Mouse (Mus musculus): ENCODE results near the gene Trim44. TPM values are rescaled to one million over a fixed set of nuclear protein-coding genes. Genes with fewer than 3 reads are reported as not detected.

The Trim44 gene
- polyA plus RNA-seq, 1 experiment from 2014 or later = 48.4 TPM

DNA sequence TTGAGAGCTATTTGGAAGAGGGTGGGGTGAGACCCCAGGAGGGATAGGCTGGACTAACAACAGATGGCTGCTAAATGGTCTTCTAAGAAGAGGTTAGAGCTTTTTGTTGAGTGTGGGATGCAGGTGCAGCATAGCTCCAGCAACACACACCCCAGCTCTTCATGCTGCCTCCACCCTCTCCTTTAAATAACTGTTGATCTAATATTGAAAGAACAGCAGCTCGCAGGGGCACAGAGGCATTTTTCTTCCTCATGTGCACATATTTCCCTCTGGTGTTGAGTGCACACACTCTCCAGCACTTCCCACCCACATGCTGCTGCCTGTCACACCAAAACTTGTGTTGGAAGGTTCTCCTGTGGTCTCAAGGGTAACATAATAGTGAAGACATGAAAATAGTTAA, 114.4 kb downstream of the Trim44 start:
- H3K4me3 ChIP-seq (ENCODE audit: low read depth, low read length) = no peak overlapping the region
- no peaks in the 10 kb centered on the region for H3K9me3 ChIP-seq (ENCODE audit: control insufficient read depth, low read length)

DNA sequence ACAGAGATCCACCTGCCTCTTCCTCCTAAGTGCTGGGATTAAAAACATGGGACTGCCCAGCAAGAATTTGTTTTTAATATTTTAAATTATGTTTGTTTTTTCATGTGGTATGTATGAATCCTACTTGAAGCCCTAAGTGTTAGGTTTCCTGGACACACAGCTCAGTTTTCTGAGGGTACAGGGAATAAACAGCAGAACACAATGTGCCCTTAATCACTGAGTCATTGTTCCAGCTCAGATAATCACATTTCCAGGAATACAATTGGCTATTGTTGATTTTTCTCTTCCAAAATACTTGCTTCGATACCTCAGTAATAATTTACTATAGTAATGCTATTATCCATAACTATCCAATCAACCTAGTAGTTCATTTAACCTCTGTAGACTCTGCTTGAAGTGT, 115.6 kb downstream of the Trim44 start:
- H3K4me3 ChIP-seq (ENCODE audit: low read depth, low read length) = no peak overlapping the region
- H3K9ac ChIP-seq (ENCODE audit: low read length) = no peak overlapping the region
- DNase-seq (ENCODE audit: low spot score) = no peak
- no peak overlapping the region for H3K27ac ChIP-seq (ENCODE audit: low read depth, low read length)
- H3K27me3 ChIP-seq (ENCODE audit: control insufficient read depth, insufficient read depth, low read length) = no peaks in the 10 kb centered on the region
- no peak overlapping the region for H3K4me2 ChIP-seq (ENCODE audit: low read depth)
- no peaks in the 10 kb centered on the region for H3K36me3 ChIP-seq (ENCODE audit: control insufficient read depth, insufficient read depth, low read length)
- WGBS = 73% methylated on average over 1 of the region's 1 CpGs
- no peaks in the 10 kb centered on the region for H3K4me1 ChIP-seq (ENCODE audit: control insufficient read depth, insufficient read depth, low read length)
- no peak for ATAC-seq (ENCODE audit: insufficient read depth, low FRiP score, low TSS enrichment)
- no peaks in the 10 kb centered on the region for H3K9me3 ChIP-seq (ENCODE audit: control insufficient read depth, low read length)

More for the DNA sequence above, 114.4 kb downstream of the Trim44 start:
- WGBS = 64% methylated on average over 1 of the region's 1 CpGs
- DNase-seq (ENCODE audit: low spot score) = no peak
- Histone ChIP-seq H3K27me3 (ENCODE audit: control insufficient read depth, insufficient read depth, low read length) (no peaks in the 10 kb centered on the region), H3K4me2 (ENCODE audit: low read depth) (no peak overlapping the region), H3K4me1 (ENCODE audit: control insufficient read depth, insufficient read depth, low read length) (no peaks in the 10 kb centered on the region), H3K36me3 (ENCODE audit: control insufficient read depth, insufficient read depth, low read length) (no peaks in the 10 kb centered on the region), H3K9ac (ENCODE audit: low read length) (no peak overlapping the region), H3K27ac (ENCODE audit: low read depth, low read length) (no peak overlapping the region)
- no peak for ATAC-seq (ENCODE audit: insufficient read depth, low FRiP score, low TSS enrichment)

DNA sequence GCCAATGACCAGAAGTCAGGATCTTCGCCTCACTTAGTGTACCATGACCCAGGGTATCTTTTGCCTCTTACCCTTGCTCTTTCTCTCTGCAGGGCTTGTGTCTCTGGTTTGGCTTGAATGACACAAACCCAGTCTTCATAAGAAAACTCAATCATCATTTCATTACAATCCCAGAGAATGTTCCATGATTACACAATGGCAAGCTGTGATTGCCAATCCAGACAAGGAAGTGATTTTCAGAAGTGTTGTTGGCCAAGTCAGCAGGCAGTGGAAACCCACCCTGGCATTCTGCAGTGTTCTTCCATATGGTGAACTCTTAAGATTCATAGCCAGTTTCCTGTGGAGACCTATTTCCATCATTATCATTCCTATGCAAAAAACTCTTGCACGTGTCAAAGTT, 116.1 kb downstream of the Trim44 start:
- H3K4me1 ChIP-seq (ENCODE audit: control insufficient read depth, insufficient read depth, low read length) = no peaks in the 10 kb centered on the region
- H3K9me3 ChIP-seq (ENCODE audit: control insufficient read depth, low read length) = no peaks in the 10 kb centered on the region
- no peaks in the 10 kb centered on the region for H3K27me3 ChIP-seq (ENCODE audit: control insufficient read depth, insufficient read depth, low read length)
- ATAC-seq (ENCODE audit: insufficient read depth, low FRiP score, low TSS enrichment) (no peak), DNase-seq (ENCODE audit: low spot score) (no peak)
- H3K4me3 ChIP-seq (ENCODE audit: low read depth, low read length) = no peak overlapping the region
- no peak overlapping the region for H3K9ac ChIP-seq (ENCODE audit: low read length)
- H3K36me3 ChIP-seq (ENCODE audit: control insufficient read depth, insufficient read depth, low read length) = no peaks in the 10 kb centered on the region
- no peak overlapping the region for H3K4me2 ChIP-seq (ENCODE audit: low read depth)
- H3K27ac ChIP-seq (ENCODE audit: low read depth, low read length) = no peak overlapping the region
- 79% methylated on average over 2 of the region's 2 CpGs for WGBS

GRCm38 (mm10) chr2:102290041-102290440, 117.6 kb downstream of the Trim44 start:
- WGBS = 59% methylated on average over 5 of the region's 5 CpGs
- DNase-seq (ENCODE audit: low spot score) (peak; percentile 60), ATAC-seq (ENCODE audit: insufficient read depth, low FRiP score, low TSS enrichment) (no peak)

GRCm38 (mm10) chr2:102288676-102289075, 119.0 kb downstream of the Trim44 start:
- no peaks in the 10 kb centered on the region for H3K9me3 ChIP-seq (ENCODE audit: control insufficient read depth, low read length)
- no peaks in the 10 kb centered on the region for H3K27me3 ChIP-seq (ENCODE audit: control insufficient read depth, insufficient read depth, low read length)
- WGBS = 94% methylated on average over 5 of the region's 5 CpGs
- DNase-seq (ENCODE audit: low spot score) (no peak), ATAC-seq (ENCODE audit: insufficient read depth, low FRiP score, low TSS enrichment) (no peak)
- H3K27ac ChIP-seq (ENCODE audit: low read depth, low read length) = no peak overlapping the region
- H3K4me2 ChIP-seq (ENCODE audit: low read depth) = no peak overlapping the region
- no peak overlapping the region for H3K4me3 ChIP-seq (ENCODE audit: low read depth, low read length)
- no peak overlapping the region for H3K9ac ChIP-seq (ENCODE audit: low read length)
- no peaks in the 10 kb centered on the region for H3K36me3 ChIP-seq (ENCODE audit: control insufficient read depth, insufficient read depth, low read length)
- H3K4me1 ChIP-seq (ENCODE audit: control insufficient read depth, insufficient read depth, low read length) = no peaks in the 10 kb centered on the region

More at GRCm38 (mm10) chr2:102290041-102290440, 117.6 kb downstream of the Trim44 start:
- Histone ChIP-seq H3K27me3 (ENCODE audit: control insufficient read depth, insufficient read depth, low read length) (no peaks in the 10 kb centered on the region), H3K9me3 (ENCODE audit: control insufficient read depth, low read length) (no peaks in the 10 kb centered on the region), H3K27ac (ENCODE audit: low read depth, low read length) (no peak overlapping the region), H3K4me1 (ENCODE audit: control insufficient read depth, insufficient read depth, low read length) (no peaks in the 10 kb centered on the region), H3K4me2 (ENCODE audit: low read depth) (no peak overlapping the region), H3K9ac (ENCODE audit: low read length) (no peak overlapping the region), H3K4me3 (ENCODE audit: low read depth, low read length) (no peak overlapping the region), H3K36me3 (ENCODE audit: control insufficient read depth, insufficient read depth, low read length) (no peaks in the 10 kb centered on the region)

DNA sequence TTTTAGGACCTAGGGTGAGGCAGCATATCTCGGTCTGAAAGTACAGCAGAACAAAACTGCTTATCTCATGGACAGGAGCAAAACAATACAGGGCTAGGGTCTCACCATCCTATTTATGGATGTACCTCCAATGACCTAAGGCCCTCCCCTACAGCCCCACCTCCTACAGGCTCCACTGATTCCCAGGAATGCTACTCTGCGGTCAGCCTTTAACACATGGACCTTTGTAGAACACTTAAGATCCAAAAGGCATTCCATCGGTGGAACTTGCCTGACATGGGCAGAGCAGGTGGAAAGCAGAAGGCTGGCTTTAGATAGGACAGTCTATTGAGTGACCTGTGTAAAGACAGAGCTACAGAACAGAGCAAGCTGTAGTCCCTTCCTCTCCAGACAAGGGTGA, 120.3 kb downstream of the Trim44 start:
- WGBS = 78% methylated on average over 3 of the region's 3 CpGs
- H3K27me3 ChIP-seq (ENCODE audit: control insufficient read depth, insufficient read depth, low read length) = no peaks in the 10 kb centered on the region
- DNase-seq (ENCODE audit: low spot score) (no peak), ATAC-seq (ENCODE audit: insufficient read depth, low FRiP score, low TSS enrichment) (no peak)
- H3K4me2 ChIP-seq (ENCODE audit: low read depth) = no peak overlapping the region
- H3K4me3 ChIP-seq (ENCODE audit: low read depth, low read length) = no peak overlapping the region
- H3K27ac ChIP-seq (ENCODE audit: low read depth, low read length) = no peak overlapping the region
- H3K9ac ChIP-seq (ENCODE audit: low read length) = no peak overlapping the region
- no peaks in the 10 kb centered on the region for H3K4me1 ChIP-seq (ENCODE audit: control insufficient read depth, insufficient read depth, low read length)
- H3K9me3 ChIP-seq (ENCODE audit: control insufficient read depth, low read length) = no peaks in the 10 kb centered on the region
- H3K36me3 ChIP-seq (ENCODE audit: control insufficient read depth, insufficient read depth, low read length) = no peaks in the 10 kb centered on the region

GRCm38 (mm10) chr2:102282081-102282480, 125.5 kb downstream of the Trim44 start:
- no peak for ATAC-seq (ENCODE audit: insufficient read depth, low FRiP score, low TSS enrichment)
- H3K4me3 ChIP-seq (ENCODE audit: low read depth, low read length) = no peak overlapping the region
- 84% methylated on average over 7 of the region's 7 CpGs for WGBS
- H3K36me3 ChIP-seq (ENCODE audit: control insufficient read depth, insufficient read depth, low read length) = no peaks in the 10 kb centered on the region
- no peak for DNase-seq (ENCODE audit: low spot score)
- H3K9ac ChIP-seq (ENCODE audit: low read length) = no peak overlapping the region
- no peaks in the 10 kb centered on the region for H3K4me1 ChIP-seq (ENCODE audit: control insufficient read depth, insufficient read depth, low read length)
- no peak overlapping the region for H3K4me2 ChIP-seq (ENCODE audit: low read depth)
- no peaks in the 10 kb centered on the region for H3K9me3 ChIP-seq (ENCODE audit: control insufficient read depth, low read length)
- H3K27me3 ChIP-seq (ENCODE audit: control insufficient read depth, insufficient read depth, low read length) = no peaks in the 10 kb centered on the region
- H3K27ac ChIP-seq (ENCODE audit: low read depth, low read length) = no peak overlapping the region

DNA sequence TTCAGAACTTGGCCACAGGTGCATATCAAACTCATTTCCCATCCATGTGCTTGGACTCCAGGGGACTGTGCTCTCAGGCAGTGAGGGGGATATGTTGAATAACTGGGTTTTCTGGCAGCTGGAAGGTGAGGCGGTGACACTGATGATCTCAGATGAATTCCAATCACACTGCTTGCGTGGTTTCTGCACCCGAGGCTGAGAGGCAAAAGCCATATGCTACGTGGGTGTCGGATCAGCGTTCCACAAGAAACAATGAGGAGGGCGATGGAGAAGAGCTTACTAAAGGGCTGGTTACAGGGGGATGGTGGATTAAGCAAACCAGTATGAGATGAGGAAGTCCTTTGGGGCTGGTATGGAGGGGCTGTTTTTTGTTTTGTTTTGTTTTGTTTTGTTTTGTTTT, 127.8 kb downstream of the Trim44 start:
- Histone ChIP-seq H3K9me3 (ENCODE audit: control insufficient read depth, low read length) (no peaks in the 10 kb centered on the region), H3K36me3 (ENCODE audit: control insufficient read depth, insufficient read depth, low read length) (no peaks in the 10 kb centered on the region), H3K9ac (ENCODE audit: low read length) (no peak overlapping the region), H3K4me1 (ENCODE audit: control insufficient read depth, insufficient read depth, low read length) (no peaks in the 10 kb centered on the region; the same call in 1 of the 2 replicates), H3K27ac (ENCODE audit: low read depth, low read length) (no peak overlapping the region), H3K27me3 (ENCODE audit: control insufficient read depth, insufficient read depth, low read length) (no peaks in the 10 kb centered on the region), H3K4me2 (ENCODE audit: low read depth) (no peak overlapping the region), H3K4me3 (ENCODE audit: low read depth, low read length) (no peak overlapping the region)
- 81% methylated on average over 7 of the region's 7 CpGs for WGBS
- DNase-seq (ENCODE audit: low spot score) (no peak), ATAC-seq (ENCODE audit: insufficient read depth, low FRiP score, low TSS enrichment) (no peak)

DNA sequence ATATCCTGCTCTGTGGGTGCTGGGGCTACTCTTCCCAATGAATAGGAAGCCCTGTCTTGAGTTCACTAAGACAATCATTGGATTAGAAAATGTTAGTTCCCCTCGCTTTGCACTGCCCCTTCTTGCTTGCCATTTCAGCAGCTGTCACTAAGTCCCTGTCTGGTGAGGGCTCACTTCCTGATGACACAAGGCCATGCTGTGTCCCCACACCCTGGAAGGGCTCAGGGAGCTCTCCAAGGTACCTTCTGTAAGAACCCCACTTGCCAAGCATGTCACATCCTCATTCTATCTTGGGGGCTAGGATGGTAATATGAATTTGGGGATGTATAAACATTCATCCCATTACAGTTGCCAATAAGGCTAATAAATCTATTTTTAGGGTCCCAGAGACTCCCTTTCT, 129.7 kb downstream of the Trim44 start:
- Histone ChIP-seq H3K9ac (ENCODE audit: low read length) (no peak overlapping the region), H3K4me1 (ENCODE audit: control insufficient read depth, insufficient read depth, low read length) (no peaks in the 10 kb centered on the region; the same call in 1 of the 2 replicates), H3K36me3 (ENCODE audit: control insufficient read depth, insufficient read depth, low read length) (no peaks in the 10 kb centered on the region), H3K9me3 (ENCODE audit: control insufficient read depth, low read length) (no peaks in the 10 kb centered on the region), H3K27ac (ENCODE audit: low read depth, low read length) (no peak overlapping the region), H3K27me3 (ENCODE audit: control insufficient read depth, insufficient read depth, low read length) (no peaks in the 10 kb centered on the region), H3K4me3 (ENCODE audit: low read depth, low read length) (no peak overlapping the region), H3K4me2 (ENCODE audit: low read depth) (no peak overlapping the region)
- WGBS = 56% methylated on average over 1 of the region's 1 CpGs
- ATAC-seq (ENCODE audit: insufficient read depth, low FRiP score, low TSS enrichment) (no peak), DNase-seq (ENCODE audit: low spot score) (peak; percentile 17)
